Mouse (Mus musculus) small intestine, adult 2 months (tissue): ENCODE measurements around the gene Arntl2.
A peak's percentile ranks its signal among the peaks of the same experiment; 100 is the strongest.

Experiments
- CTCF ChIP-seq: fragments of 200-500 bp; IDR thresholded peaks from 2 replicates; pipeline ENCODE4 v1.5.1; 2012; ENCODE audit warnings: low read depth, mild to moderate bottlenecking, control low read depth, inconsistent platforms, low read length, moderate library complexity, mixed read lengths; ENCODE audit not compliant: insufficient replicate concordance, insufficient read length; ENCODE audit errors: extremely low read depth
- POLR2A ChIP-seq: fragments of 200-500 bp; IDR thresholded peaks from 2 replicates; pipeline ENCODE4 v1.6.1; 2012; ENCODE audit warnings: low read depth, mild to moderate bottlenecking, control low read depth, inconsistent platforms, low read length, moderate library complexity

DNA sequence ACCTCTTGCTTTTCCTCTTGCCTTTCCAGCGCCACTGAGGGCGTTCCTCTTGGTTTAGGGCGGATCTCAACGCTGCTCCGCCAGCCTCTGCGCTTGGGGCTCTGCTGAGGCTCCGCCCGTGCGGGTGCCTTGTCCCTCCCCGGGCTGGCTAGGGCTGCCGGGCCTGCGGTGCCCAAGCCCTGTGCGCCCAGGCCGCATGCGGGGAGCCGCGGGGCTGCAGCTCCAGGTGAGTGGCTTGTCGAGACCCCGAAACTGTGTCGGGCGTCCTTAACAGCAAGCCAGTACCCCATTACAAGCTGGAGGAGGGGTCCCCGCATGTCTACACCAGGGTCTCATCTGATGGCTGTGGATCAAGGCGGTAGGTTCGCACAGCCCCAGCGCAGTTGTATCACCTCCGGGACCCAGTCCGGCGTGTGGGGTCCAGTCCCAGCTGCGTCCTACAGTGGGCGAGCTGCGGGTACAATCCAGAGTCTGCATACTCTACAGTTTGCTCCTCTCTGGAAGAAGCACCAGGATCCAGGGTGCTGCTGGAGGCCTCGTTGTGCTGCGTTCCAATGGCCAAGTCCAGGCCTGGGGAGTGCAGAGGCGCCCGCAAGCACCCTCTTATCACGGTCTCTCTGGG lies at the start of gene Arntl2:
- TF ChIP-seq CTCF, result no peak
- 0 out of 2 replicates have a peak, but pooled peaks have one; percentile 30 for TF ChIP-seq POLR2A
